Mouse (Mus musculus) midbrain, embryonic 16.5 days (tissue): ENCODE measurements around the gene Rcan3. TPM values are rescaled to one million over a fixed set of nuclear protein-coding genes. Genes with fewer than 3 reads are reported as not detected.
A peak's percentile ranks its signal among the peaks of the same experiment; 100 is the strongest.

Experiments used
- ATAC-seq: fragments of 200-750 bp; cut with Nextera tagmentation; 2 replicates; pipeline ENCODE4 v1.8.0; 2017; ENCODE audit warnings: moderate TSS enrichment
- H3K27ac ChIP-seq: fragments of 300-500 bp; sonication (generic); 2 replicates; pipeline ENCODE4 v1.5.1; 2014; ENCODE audit warnings: mild to moderate bottlenecking, low read length, mixed read lengths
- H3K27me3 ChIP-seq: fragments of 300-500 bp; sonication (generic); 2 replicates; pipeline ENCODE4 v1.6.1; 2014; ENCODE audit warnings: low read depth, low read length, mixed read lengths; ENCODE audit not compliant: control insufficient read depth, insufficient read depth
- H3K36me3 ChIP-seq: fragments of 300-500 bp; sonication (generic); 2 replicates; pipeline ENCODE4 v1.6.1; 2014; ENCODE audit warnings: mild to moderate bottlenecking, low read length, moderate library complexity, mixed read lengths; ENCODE audit not compliant: control insufficient read depth, insufficient read depth
- H3K4me1 ChIP-seq: fragments of 300-500 bp; sonication (generic); 2 replicates; pipeline ENCODE4 v1.6.1; 2014; ENCODE audit warnings: mild to moderate bottlenecking, low read length, mixed read lengths; ENCODE audit not compliant: control insufficient read depth, insufficient read depth
- H3K4me2 ChIP-seq: fragments of 300-500 bp; sonication (generic); 2 replicates; pipeline ENCODE4 v1.6.1; 2014; ENCODE audit warnings: mild to moderate bottlenecking, low read length, mixed read lengths
- H3K4me3 ChIP-seq: fragments of 300-500 bp; sonication (generic); 2 replicates; pipeline ENCODE4 v1.5.1; 2014; ENCODE audit warnings: low read depth, mild to moderate bottlenecking, low read length, moderate library complexity, mixed read lengths
- H3K9ac ChIP-seq: fragments of 300-500 bp; sonication (generic); 2 replicates; pipeline ENCODE4 v1.6.1; 2014; ENCODE audit warnings: low read depth, low read length, mixed read lengths
- H3K9me3 ChIP-seq: fragments of 300-500 bp; sonication (generic); replicated peaks from 2 replicates; pipeline ENCODE4 v1.6.1; 2014; ENCODE audit warnings: mild to moderate bottlenecking, low read length, mixed read lengths; ENCODE audit not compliant: control insufficient read depth, poor library complexity, severe bottlenecking
- WGBS: fragments of 180-500 bp; shearing (Covaris S2); extraction: QIAGEN DNeasy Blood & Tissue Kit; methylation state at CpG from one replicate; pipeline ENCODE4 v1.1.7; 2014; 5-methylcytosine and 5-hydroxymethylcytosine counted together
- polyA plus RNA-seq: library from polyadenylated mRNA; unstranded; fragments of >200 nt; fragmentation: Nextera tagmentation; extraction: Ambion mirVana; gene quantifications from 2 replicates; pipeline ENCODE4 v1.2.1, GENCODE M21; 2015

Rcan3 gene
- polyA plus RNA-seq = 58.3 and 59.1 TPM in 2 replicates

DNA sequence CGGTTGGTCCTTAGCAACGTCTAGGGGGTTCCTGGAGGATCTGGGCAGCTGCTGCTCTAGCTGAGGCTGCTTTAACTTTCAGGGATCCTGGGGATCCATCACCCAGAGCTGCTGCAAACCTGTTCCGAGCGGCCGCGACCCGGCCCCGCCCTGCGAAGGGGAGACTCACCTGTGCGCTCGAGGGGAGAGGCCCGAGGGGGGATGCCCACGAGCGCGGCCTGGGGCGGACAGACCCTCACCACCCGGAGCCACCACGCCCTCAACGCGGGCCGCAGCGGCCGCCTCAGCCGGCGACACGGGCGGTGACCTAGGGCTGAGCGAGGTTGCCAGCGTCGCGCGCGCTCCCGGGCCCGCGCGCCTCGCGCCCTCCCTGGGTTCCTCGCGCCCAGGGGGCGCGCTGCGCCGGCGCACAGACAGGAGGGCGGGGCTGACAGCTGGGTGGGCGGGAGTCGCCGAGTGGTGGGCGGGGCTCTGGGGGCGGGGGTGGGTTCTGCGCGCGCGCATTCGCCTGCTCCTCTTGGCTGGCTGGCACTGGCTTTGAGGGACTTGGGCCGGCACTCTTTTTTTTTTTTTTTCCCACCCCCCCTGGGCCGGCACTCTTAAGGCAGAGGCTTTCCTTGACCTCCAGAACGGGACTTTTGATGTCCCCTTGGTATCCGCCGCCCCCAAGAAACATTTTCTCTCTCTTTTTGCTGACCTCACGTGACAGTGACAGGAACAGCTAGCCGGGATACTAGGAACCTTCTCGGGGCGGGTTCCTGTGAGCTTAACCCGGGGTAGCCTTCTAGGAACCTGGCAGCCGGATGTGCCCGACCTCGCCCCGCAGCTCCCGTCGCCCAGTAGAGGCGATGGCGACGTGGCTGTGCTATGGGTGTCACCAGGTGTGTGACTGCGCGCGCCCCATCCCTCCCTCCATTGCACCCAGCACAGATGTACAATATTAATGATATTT is at the start of gene Rcan3:
Rcan3 (minus strand) TSS at position 411 of the 952 bp plus-strand sequence.
- H3K4me3 ChIP-seq = peak within 1 kb of the TSS; percentile 73
- under 1% methylated on average over 66 of the region's 79 CpGs for WGBS
- H3K4me2 ChIP-seq = peak within 1 kb of the TSS; percentile 78
- H3K27me3 ChIP-seq = no peaks in the 10 kb centered on the region
- ATAC-seq = peak; percentile 79
- peak within 1 kb of the TSS; percentile 86 for H3K9ac ChIP-seq
- H3K4me1 ChIP-seq = peaks cover 15% of the 10 kb centered on the region; the same call in 1 of the 2 replicates
- peak within 1 kb of the TSS; percentile 81 for H3K27ac ChIP-seq
- H3K36me3 ChIP-seq = no peaks in the 10 kb centered on the region
- H3K9me3 ChIP-seq = no peaks in the 10 kb centered on the region

DNA sequence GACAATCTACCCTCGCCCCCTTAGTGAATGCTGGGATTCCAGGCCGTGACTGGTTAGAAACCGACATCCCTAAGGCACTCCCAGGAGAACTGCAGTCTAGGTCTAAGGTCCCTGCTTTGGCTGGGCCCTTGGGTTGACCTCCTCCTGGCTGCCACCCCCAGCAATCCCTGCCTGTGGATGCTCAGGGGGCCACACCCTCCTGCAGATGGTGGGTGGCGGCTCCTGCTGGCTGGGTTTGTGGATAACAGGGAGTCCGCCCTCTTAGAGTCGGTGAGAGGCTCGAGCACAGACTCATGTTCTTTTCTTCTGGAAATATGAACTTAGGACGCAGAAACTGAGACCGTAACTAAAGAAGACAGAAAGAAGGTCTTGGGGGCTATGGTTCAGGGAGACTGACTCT is 46.7 kb upstream of the Rcan3 start:
- Histone ChIP-seq H3K4me2 (no peak overlapping the region), H3K9ac (no peak overlapping the region), H3K36me3 (peaks cover 6% of the 10 kb centered on the region; the same call in 1 of the 2 replicates), H3K9me3 (no peaks in the 10 kb centered on the region), H3K4me1 (no peaks in the 10 kb centered on the region), H3K27me3 (no peaks in the 10 kb centered on the region), H3K4me3 (no peak overlapping the region), H3K27ac (no peak overlapping the region)
- no peak for ATAC-seq
- WGBS = 81% methylated on average over 9 of the region's 9 CpGs

DNA sequence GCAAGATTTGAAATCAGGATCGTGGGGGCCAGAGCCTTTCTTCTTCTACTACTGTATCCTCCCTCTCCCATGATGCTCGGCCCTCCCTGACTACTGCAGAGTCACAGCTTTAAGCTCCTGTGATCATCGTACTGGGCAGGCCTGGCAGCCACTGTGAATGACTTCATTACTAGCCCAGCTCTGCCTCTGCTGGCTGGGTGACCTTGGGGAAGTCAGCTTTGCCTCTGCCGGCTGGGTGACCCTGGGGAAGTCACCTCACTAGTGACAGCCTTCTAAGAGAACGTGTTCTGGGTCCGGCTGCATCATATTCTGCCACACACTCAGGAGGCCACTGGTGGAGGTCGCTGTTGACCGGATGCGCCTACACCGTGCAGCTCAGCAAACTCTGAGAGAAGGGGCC is 44.2 kb upstream of the Rcan3 start:
- H3K9ac ChIP-seq = no peak overlapping the region
- WGBS = 89% methylated on average over 10 of the region's 10 CpGs
- H3K36me3 ChIP-seq = peaks cover 6% of the 10 kb centered on the region; the same call in 1 of the 2 replicates
- H3K4me1 ChIP-seq = no peaks in the 10 kb centered on the region
- no peaks in the 10 kb centered on the region for H3K27me3 ChIP-seq
- no peak overlapping the region for H3K4me3 ChIP-seq
- H3K4me2 ChIP-seq = no peak overlapping the region
- no peak for ATAC-seq
- no peak overlapping the region for H3K27ac ChIP-seq
- H3K9me3 ChIP-seq = no peaks in the 10 kb centered on the region

DNA sequence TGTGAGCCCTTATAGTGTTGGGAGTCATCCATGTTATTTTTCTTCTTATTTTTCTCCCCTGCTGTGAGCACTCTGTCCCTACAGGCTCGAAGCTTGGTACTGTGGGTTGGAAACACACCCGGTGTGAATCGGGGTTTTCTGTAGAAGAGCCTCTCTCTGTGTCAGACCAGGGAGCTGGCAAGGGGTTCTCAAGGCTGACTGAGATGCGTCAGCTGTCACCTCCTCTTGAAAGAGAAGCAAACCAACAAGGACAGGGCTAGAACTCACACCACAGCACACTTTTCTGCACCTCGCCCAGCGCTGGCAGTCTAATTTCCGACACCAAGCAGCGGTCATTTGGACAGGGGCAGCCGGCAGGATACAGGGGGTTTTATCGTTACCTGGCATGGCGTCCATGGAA is 29.8 kb upstream of the Rcan3 start:
- no peaks in the 10 kb centered on the region for H3K27me3 ChIP-seq
- no peak overlapping the region for H3K4me3 ChIP-seq

DNA sequence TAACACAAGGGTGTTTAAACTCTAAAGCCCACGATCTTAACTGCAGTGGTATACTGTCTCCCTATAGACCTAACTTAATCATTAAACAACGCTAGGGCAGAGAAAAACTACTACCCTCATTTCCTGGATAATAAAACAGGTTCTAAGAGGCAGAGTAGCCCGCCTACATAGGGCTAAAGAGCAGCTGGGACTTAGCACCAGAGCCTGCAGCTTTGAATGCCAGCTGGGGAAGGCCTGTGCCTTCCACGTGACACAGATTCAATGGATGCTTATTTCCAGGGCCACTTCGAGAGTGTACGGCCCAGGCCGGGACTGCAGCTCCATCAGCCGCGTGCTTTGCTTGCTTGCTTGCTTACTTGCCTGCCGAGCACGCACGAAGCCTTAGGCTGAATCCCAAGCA is 19.9 kb upstream of the Rcan3 start:
- no peaks in the 10 kb centered on the region for H3K36me3 ChIP-seq
- no peaks in the 10 kb centered on the region for H3K27me3 ChIP-seq
- H3K4me2 ChIP-seq = no peak overlapping the region
- no peak overlapping the region for H3K9ac ChIP-seq
- 77% methylated on average over 12 of the region's 12 CpGs for WGBS
- no peaks in the 10 kb centered on the region for H3K9me3 ChIP-seq
- peaks cover 5% of the 10 kb centered on the region; the same call in 1 of the 2 replicates for H3K4me1 ChIP-seq
- H3K27ac ChIP-seq = no peak overlapping the region
- no peak overlapping the region for H3K4me3 ChIP-seq
- ATAC-seq = no peak

More for the DNA sequence above, 29.8 kb upstream of the Rcan3 start:
- Histone ChIP-seq H3K9ac (no peak overlapping the region), H3K4me2 (no peak overlapping the region), H3K9me3 (no peaks in the 10 kb centered on the region), H3K4me1 (no peaks in the 10 kb centered on the region), H3K36me3 (peaks cover 19% of the 10 kb centered on the region), H3K27ac (no peak overlapping the region)
- ATAC-seq = no peak
- 92% methylated on average over 11 of the region's 11 CpGs for WGBS

DNA sequence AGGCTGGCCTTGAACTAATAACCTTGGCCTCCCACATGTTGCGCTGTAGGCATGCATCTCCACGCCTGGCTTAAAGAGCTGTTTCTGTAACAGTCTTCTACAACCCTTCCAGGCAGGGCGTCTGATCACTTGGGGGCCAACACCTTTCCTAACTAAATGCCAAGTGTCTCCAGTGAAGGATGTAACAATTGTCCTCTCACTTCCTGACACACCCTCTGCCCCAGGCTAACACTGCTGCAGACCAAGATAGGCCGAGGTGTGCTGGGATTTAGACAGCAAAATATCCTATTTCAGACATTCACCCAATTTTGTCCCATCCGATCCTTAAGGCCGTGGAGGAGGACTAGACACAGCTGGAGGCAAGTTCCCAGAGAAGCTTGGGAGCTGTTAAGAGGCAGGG is 19.5 kb upstream of the Rcan3 start:
- ATAC-seq = no peak

DNA sequence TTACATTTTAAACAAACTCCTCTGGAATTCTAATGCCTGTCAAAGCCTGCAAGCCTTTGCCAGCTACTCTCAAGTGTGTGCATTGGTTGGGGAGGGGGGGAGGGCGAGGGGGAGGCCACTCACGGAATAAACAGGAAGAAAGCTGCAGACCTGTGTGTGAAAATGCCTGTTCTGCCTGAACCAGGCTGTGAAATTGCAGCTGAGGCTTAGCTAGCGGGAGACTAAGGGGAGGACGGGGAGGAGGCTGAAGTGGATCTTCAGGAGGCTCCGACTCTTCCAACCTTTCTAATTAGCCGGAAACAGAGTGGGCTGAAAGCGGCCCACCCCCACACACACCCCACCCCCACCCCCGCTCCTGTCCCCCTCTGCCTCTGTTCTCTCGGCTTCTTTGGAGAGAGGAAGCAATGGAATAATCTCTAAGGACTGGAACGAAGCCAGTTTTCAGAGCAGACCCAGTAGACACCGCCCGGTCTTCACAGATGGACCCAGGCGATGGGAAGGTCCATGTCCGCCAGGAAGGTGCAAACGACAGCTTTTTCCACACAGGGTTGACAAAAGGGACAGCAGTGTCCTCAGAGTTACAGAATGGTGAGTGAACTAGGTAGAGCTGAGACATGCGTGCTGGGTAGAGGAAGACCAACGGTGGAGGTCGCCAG is 17.8 kb upstream of the Rcan3 start:
- peaks cover 5% of the 10 kb centered on the region; the same call in 1 of the 2 replicates for H3K4me1 ChIP-seq
- H3K9ac ChIP-seq = no peak overlapping the region
- ATAC-seq = no peak
- H3K4me2 ChIP-seq = no peak overlapping the region; the same call in 1 of the 2 replicates
- H3K4me3 ChIP-seq = no peak overlapping the region
- no peaks in the 10 kb centered on the region for H3K9me3 ChIP-seq
- 44% methylated on average over 18 of the region's 18 CpGs for WGBS
- 0 out of 2 replicates have a peak overlapping the region, but pooled peaks have one; percentile 24 for H3K27ac ChIP-seq
- no peaks in the 10 kb centered on the region for H3K36me3 ChIP-seq
- H3K27me3 ChIP-seq = no peaks in the 10 kb centered on the region

More for the DNA sequence above, 19.5 kb upstream of the Rcan3 start:
- Histone ChIP-seq H3K4me2 (no peak overlapping the region), H3K4me1 (peaks cover 5% of the 10 kb centered on the region; the same call in 1 of the 2 replicates), H3K36me3 (no peaks in the 10 kb centered on the region), H3K27ac (no peak overlapping the region), H3K27me3 (no peaks in the 10 kb centered on the region), H3K9me3 (no peaks in the 10 kb centered on the region), H3K9ac (no peak overlapping the region), H3K4me3 (no peak overlapping the region)
- 88% methylated on average over 6 of the region's 6 CpGs for WGBS

DNA sequence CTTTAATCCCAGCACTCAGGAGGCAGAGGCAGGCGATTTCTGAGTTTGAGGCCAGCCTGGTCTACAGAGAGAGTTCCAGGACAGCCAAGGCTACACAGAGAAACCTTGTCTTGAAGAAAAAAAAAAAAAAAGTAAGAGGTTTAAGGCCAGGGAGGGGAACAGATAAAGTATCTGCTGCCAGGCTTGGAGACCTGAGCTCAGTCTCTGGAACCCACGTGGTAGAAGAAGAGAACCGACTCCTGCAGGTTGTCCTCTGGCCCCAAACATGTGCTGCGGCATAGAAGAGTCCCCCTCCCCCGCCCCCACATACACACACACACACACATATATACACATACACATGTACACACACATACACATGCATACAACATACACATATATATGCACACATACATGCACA is 8.8 kb upstream of the Rcan3 start:
- Histone ChIP-seq H3K4me3 (no peak overlapping the region), H3K27ac (no peak overlapping the region), H3K36me3 (no peaks in the 10 kb centered on the region), H3K4me2 (no peak overlapping the region), H3K9ac (no peak overlapping the region), H3K9me3 (no peaks in the 10 kb centered on the region), H3K27me3 (no peaks in the 10 kb centered on the region), H3K4me1 (no peaks in the 10 kb centered on the region)
- ATAC-seq = no peak
- 78% methylated on average over 5 of the region's 5 CpGs for WGBS
